Mouse (Mus musculus) hindbrain, postnatal 0 days (tissue): ENCODE data around the gene Crlf1. TPM values are rescaled to one million over a fixed set of nuclear protein-coding genes. Genes with fewer than 3 reads are reported as not detected.

Source experiments
- ATAC-seq: fragments of 200-750 bp; cut with Nextera tagmentation; 2 replicates; pipeline ENCODE4 v1.8.0; 2017; ENCODE audit warnings: mild to moderate bottlenecking, moderate TSS enrichment, moderate library complexity
- DNase-seq: peaks from one replicate; pipeline ENCODE4 v3.0.0-alpha.2; 2015; ENCODE audit warnings: low spot score
- H3K27ac ChIP-seq: fragments of 300-500 bp; sonication (generic); 2 replicates; pipeline ENCODE4 v1.5.1; 2014; ENCODE audit warnings: mild to moderate bottlenecking
- H3K27me3 ChIP-seq: fragments of 300-500 bp; sonication (generic); 2 replicates; pipeline ENCODE4 v1.6.1; 2014; ENCODE audit warnings: low read length, mixed read lengths; ENCODE audit not compliant: insufficient read depth
- H3K36me3 ChIP-seq: fragments of 300-500 bp; sonication (generic); 2 replicates; pipeline ENCODE4 v1.6.1; 2014; ENCODE audit warnings: low read length, mixed read lengths; ENCODE audit not compliant: insufficient read depth
- H3K4me1 ChIP-seq: fragments of 300-500 bp; sonication (generic); 2 replicates; pipeline ENCODE4 v1.6.1; 2014; ENCODE audit warnings: antibody characterized with exemption, low read length, mixed read lengths; ENCODE audit not compliant: insufficient read depth
- H3K4me2 ChIP-seq: fragments of 300-500 bp; sonication (generic); 2 replicates; pipeline ENCODE4 v1.6.1; 2014; ENCODE audit warnings: low read depth, mild to moderate bottlenecking, low read length, moderate library complexity, mixed read lengths
- H3K4me3 ChIP-seq: fragments of 300-500 bp; sonication (generic); 2 replicates; pipeline ENCODE4 v1.5.1; 2014; ENCODE audit warnings: low read length
- H3K9ac ChIP-seq: fragments of 300-500 bp; sonication (generic); replicated peaks from 2 replicates; pipeline ENCODE4 v1.6.1; 2014; ENCODE audit warnings: mild to moderate bottlenecking, low read length, moderate library complexity, mixed read lengths
- H3K9me3 ChIP-seq: fragments of 300-500 bp; sonication (generic); 2 replicates; pipeline ENCODE4 v1.6.1; 2016; ENCODE audit warnings: low read length, mixed read lengths
- CTCF ChIP-seq: IDR thresholded peaks from 2 replicates; pipeline ENCODE4 v1.5.1; 2016; ENCODE audit warnings: antibody characterized with exemption, control low read depth, low read depth
- WGBS: fragments of 180-500 bp; shearing (Covaris S2); extraction: QIAGEN DNeasy Blood & Tissue Kit; methylation state at CpG from one replicate; pipeline ENCODE4 v1.1.7; 2014; 5-methylcytosine and 5-hydroxymethylcytosine counted together
- polyA plus RNA-seq: library from polyadenylated mRNA; unstranded; fragments of >200 nt; fragmentation: Nextera tagmentation; extraction: Ambion mirVana; gene quantifications from 2 replicates; pipeline ENCODE4 v1.2.1, GENCODE M21; 2015
- total RNA-seq: library from RNA; depleted of rRNA; stranded (reverse); fragments of >200 nt; gene quantifications from 2 replicates; pipeline ENCODE4 v1.2.3, GENCODE M21; 2014

The Crlf1 gene
- total and polyA plus RNA-seq, 2 experiments from 2014 or later = 6.5 to 16.3 TPM

GRCm38 (mm10) chr8:70538024-70538579 is 45.1 kb downstream of the Crlf1 start:
- Histone ChIP-seq H3K27ac (peak overlapping the region; percentile 90), H3K36me3 (peaks cover 22% of the 10 kb centered on the region), H3K9me3 (no peaks in the 10 kb centered on the region), H3K4me1 (peaks cover 14% of the 10 kb centered on the region; the same call in 1 of the 2 replicates), H3K4me3 (peak overlapping the region; percentile 82), H3K27me3 (no peaks in the 10 kb centered on the region), H3K4me2 (peak overlapping the region; percentile 97), H3K9ac (peak overlapping the region; percentile 45)
- peak; percentile 58 for DNase-seq
- 17% methylated on average over 24 of the region's 24 CpGs for WGBS
- no peak for ATAC-seq
- no peak for TF ChIP-seq CTCF

GRCm38 (mm10) chr8:70538633-70539076 is 45.7 kb downstream of the Crlf1 start:
- Histone ChIP-seq H3K9ac (peak overlapping the region; percentile 87), H3K4me3 (peak overlapping the region; percentile 82), H3K27me3 (no peaks in the 10 kb centered on the region), H3K9me3 (no peaks in the 10 kb centered on the region), H3K27ac (peak overlapping the region; percentile 90), H3K36me3 (peaks cover 22% of the 10 kb centered on the region), H3K4me2 (peak overlapping the region; percentile 97), H3K4me1 (peaks cover 14% of the 10 kb centered on the region; the same call in 1 of the 2 replicates)
- DNase-seq (peak; percentile 100), ATAC-seq (peak; percentile 84)
- under 1% methylated on average over 32 of the region's 32 CpGs for WGBS
- TF ChIP-seq CTCF = no peak

GRCm38 (mm10) chr8:70539077-70539813 is 46.3 kb downstream of the Crlf1 start, which contains the start of gene Ell:
Ell (plus strand) TSS chr8:70539457.
- WGBS = under 1% methylated on average over 57 of the region's 58 CpGs
- H3K9me3 ChIP-seq = no peaks in the 10 kb centered on the region
- ATAC-seq (peak; percentile 95), DNase-seq (peak; percentile 99)
- peaks cover 16% of the 10 kb centered on the region for H3K36me3 ChIP-seq
- H3K9ac ChIP-seq = peak within 1 kb of the TSS; percentile 87
- peak within 1 kb of the TSS; percentile 97 for H3K4me2 ChIP-seq
- no peak for TF ChIP-seq CTCF
- H3K27ac ChIP-seq = peak within 1 kb of the TSS; percentile 90
- no peaks in the 10 kb centered on the region for H3K27me3 ChIP-seq
- H3K4me1 ChIP-seq = peaks cover 14% of the 10 kb centered on the region; the same call in 1 of the 2 replicates
- peak within 1 kb of the TSS; percentile 82 for H3K4me3 ChIP-seq

GRCm38 (mm10) chr8:70540013-70540506 is 47.1 kb downstream of the Crlf1 start:
- ATAC-seq (no peak), DNase-seq (no peak)
- no peak for TF ChIP-seq CTCF
- Histone ChIP-seq H3K4me3 (peak overlapping the region; percentile 82), H3K27ac (peak overlapping the region; percentile 90), H3K27me3 (no peaks in the 10 kb centered on the region), H3K9me3 (no peaks in the 10 kb centered on the region), H3K9ac (peak overlapping the region; percentile 87), H3K36me3 (peaks cover 8% of the 10 kb centered on the region; the same call in 1 of the 2 replicates), H3K4me1 (peaks cover 14% of the 10 kb centered on the region; the same call in 1 of the 2 replicates), H3K4me2 (peak overlapping the region; percentile 97)
- WGBS = 14% methylated on average over 4 of the region's 4 CpGs

GRCm38 (mm10) chr8:70540507-70541071 is 47.6 kb downstream of the Crlf1 start:
- Histone ChIP-seq H3K27ac (no peak overlapping the region), H3K4me3 (peak overlapping the region; percentile 82), H3K36me3 (peaks cover 3% of the 10 kb centered on the region; the same call in 1 of the 2 replicates), H3K4me1 (peaks cover 14% of the 10 kb centered on the region; the same call in 1 of the 2 replicates), H3K27me3 (no peaks in the 10 kb centered on the region), H3K9ac (peak overlapping the region; percentile 87), H3K4me2 (peak overlapping the region; percentile 97), H3K9me3 (no peaks in the 10 kb centered on the region)
- no peak for TF ChIP-seq CTCF
- ATAC-seq (no peak), DNase-seq (no peak)
- WGBS = 48% methylated on average over 7 of the region's 7 CpGs

GRCm38 (mm10) chr8:70541081-70541480 is 48.1 kb downstream of the Crlf1 start:
- 85% methylated on average over 5 of the region's 5 CpGs for WGBS
- no peak for ATAC-seq
- H3K9ac ChIP-seq = no peak overlapping the region

More at GRCm38 (mm10) chr8:70541081-70541480, 48.1 kb downstream of the Crlf1 start:
- Histone ChIP-seq H3K27me3 (no peaks in the 10 kb centered on the region), H3K9me3 (no peaks in the 10 kb centered on the region), H3K36me3 (no peaks in the 10 kb centered on the region; the same call in 1 of the 2 replicates), H3K4me3 (no peak overlapping the region), H3K4me2 (peak overlapping the region; percentile 97), H3K27ac (no peak overlapping the region), H3K4me1 (peaks cover 14% of the 10 kb centered on the region; the same call in 1 of the 2 replicates)
- TF ChIP-seq CTCF = 0 out of 2 replicates have a peak, but pooled peaks have one; percentile 12
- no peak for DNase-seq
